Mouse (Mus musculus) neural tube, embryonic 15.5 days (tissue): ENCODE results near the gene Gmppa. TPM values are rescaled to one million over a fixed set of nuclear protein-coding genes. Genes with fewer than 3 reads are reported as not detected.
A peak's percentile ranks its signal among the peaks of the same experiment; 100 is the strongest.

Source experiments
- ATAC-seq: fragments of 200-750 bp; cut with Nextera tagmentation; 2 replicates; pipeline ENCODE4 v1.8.0; 2017; ENCODE audit warnings: mild to moderate bottlenecking, moderate TSS enrichment, moderate library complexity; ENCODE audit not compliant: low FRiP score
- H3K27ac ChIP-seq: fragments of 300-500 bp; sonication (generic); replicated peaks from 2 replicates; pipeline ENCODE4 v1.5.1; 2015; ENCODE audit warnings: mild to moderate bottlenecking, inconsistent platforms
- H3K27me3 ChIP-seq: fragments of 300-500 bp; sonication (generic); replicated peaks from 2 replicates; pipeline ENCODE4 v1.6.1; 2015; ENCODE audit warnings: inconsistent platforms
- H3K36me3 ChIP-seq: fragments of 300-500 bp; sonication (generic); 2 replicates; pipeline ENCODE4 v1.6.1; 2015; ENCODE audit warnings: inconsistent platforms
- H3K4me1 ChIP-seq: fragments of 300-500 bp; sonication (generic); 2 replicates; pipeline ENCODE4 v1.6.1; 2015; ENCODE audit warnings: inconsistent platforms
- H3K4me2 ChIP-seq: fragments of 300-500 bp; sonication (generic); 2 replicates; pipeline ENCODE4 v1.6.1; 2015; ENCODE audit warnings: inconsistent platforms, mild to moderate bottlenecking, moderate library complexity
- H3K4me3 ChIP-seq: fragments of 300-500 bp; sonication (generic); replicated peaks from 2 replicates; pipeline ENCODE4 v1.5.1; 2015; ENCODE audit warnings: mild to moderate bottlenecking, inconsistent platforms
- H3K9ac ChIP-seq: fragments of 300-500 bp; sonication (generic); replicated peaks from 2 replicates; pipeline ENCODE4 v1.6.1; 2015; ENCODE audit warnings: mild to moderate bottlenecking, inconsistent platforms
- H3K9me3 ChIP-seq: fragments of 300-500 bp; sonication (generic); replicated peaks from 2 replicates; pipeline ENCODE4 v1.6.1; 2016; ENCODE audit warnings: inconsistent platforms
- WGBS: fragments of 180-500 bp; shearing (Covaris S2); methylation state at CpG from one replicate; pipeline ENCODE4 v1.1.7; 2015; ENCODE audit warnings: mixed read lengths; 5-methylcytosine and 5-hydroxymethylcytosine counted together
- polyA plus RNA-seq: library from polyadenylated mRNA; unstranded; fragments of >200 nt; fragmentation: Nextera tagmentation; extraction: Ambion mirVana; gene quantifications from 2 replicates; pipeline ENCODE4 v1.2.1, GENCODE M21; 2015

Gene Gmppa
- polyA plus RNA-seq, 1 experiment from 2014 or later = 78.3 TPM

DNA sequence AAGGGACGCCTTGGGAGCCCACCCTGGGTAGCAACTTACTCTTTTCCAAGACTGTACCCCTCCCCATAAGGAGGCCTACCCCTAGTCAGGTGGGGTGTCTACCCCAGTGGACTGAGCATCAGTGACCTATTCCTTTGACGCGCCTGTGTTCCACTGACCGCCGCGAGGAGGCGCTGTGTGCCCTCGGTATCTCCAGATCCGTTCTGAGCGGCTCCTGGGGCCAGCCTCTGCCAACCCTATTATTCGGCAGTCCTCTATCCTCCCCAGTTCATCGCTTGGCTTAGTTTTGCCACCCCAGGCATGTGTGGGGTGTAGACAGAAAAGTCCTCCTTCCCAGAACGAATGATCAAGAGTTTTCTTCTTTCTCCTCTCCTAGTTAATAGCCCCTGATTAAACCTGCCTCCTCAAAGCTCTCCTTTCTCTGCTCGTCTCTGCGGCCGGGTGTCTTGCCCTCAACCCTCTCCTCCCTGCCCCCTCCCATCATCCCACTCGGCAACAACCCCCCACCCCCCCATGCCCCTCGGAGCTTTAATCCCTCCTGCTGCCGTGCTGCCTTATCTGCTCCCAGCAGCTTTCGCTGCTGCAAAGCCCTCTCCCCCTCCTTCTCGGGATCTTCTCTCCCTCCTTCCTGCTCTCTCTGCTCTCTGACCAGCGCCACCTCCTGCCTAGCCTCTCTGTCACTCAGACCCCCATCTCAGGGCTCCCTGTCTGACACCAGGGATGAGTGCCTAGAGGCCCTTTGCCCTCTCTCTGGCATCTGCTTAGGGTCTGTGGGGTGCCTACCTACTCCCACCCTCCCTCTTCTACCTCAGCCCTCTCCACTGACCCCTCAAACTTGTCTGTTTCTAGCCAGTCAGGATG lies 10.3 kb downstream of the Gmppa start:
- H3K27me3 ChIP-seq = peaks cover 7% of the 10 kb centered on the region
- peak overlapping the region; percentile 77 for H3K4me2 ChIP-seq
- H3K4me3 ChIP-seq = no peak overlapping the region
- H3K9ac ChIP-seq = no peak overlapping the region; the same call in 1 of the 2 replicates
- H3K4me1 ChIP-seq = peaks cover 91% of the 10 kb centered on the region
- H3K27ac ChIP-seq = peak overlapping the region; percentile 49
- ATAC-seq = peak; percentile 10; the same call in 1 of the 2 replicates
- H3K9me3 ChIP-seq = no peaks in the 10 kb centered on the region
- no peaks in the 10 kb centered on the region for H3K36me3 ChIP-seq
- under 1% methylated on average over 22 of the region's 22 CpGs for WGBS

DNA sequence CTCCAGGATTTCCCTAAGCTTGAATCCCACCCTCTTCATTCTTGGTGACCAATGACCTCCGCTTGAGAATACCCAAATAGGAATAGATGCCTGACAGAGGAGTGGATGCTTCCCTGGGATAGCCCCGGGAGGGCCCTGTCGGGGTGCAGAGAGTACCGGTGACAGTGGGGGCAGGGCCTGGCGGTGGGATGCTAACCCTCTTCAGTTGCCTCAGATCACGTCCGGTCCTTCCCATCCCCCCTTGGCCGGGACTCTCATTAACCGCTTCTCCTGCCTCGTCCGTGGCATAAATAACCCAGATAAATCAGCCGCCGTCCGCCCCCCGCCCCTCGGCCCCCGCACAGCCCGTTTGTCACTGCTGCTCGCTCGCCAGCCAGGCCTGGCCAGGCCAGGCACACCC lies 10.9 kb downstream of the Gmppa start:
- H3K4me3 ChIP-seq = no peak overlapping the region
- H3K9me3 ChIP-seq = no peaks in the 10 kb centered on the region
- H3K9ac ChIP-seq = no peak overlapping the region; the same call in 1 of the 2 replicates
- H3K4me1 ChIP-seq = peaks cover 96% of the 10 kb centered on the region
- no peaks in the 10 kb centered on the region for H3K36me3 ChIP-seq
- peak overlapping the region; percentile 49 for H3K27ac ChIP-seq
- peaks cover 12% of the 10 kb centered on the region for H3K27me3 ChIP-seq
- ATAC-seq = no peak
- peak overlapping the region; percentile 77 for H3K4me2 ChIP-seq
- WGBS = 5% methylated on average over 18 of the region's 20 CpGs

DNA sequence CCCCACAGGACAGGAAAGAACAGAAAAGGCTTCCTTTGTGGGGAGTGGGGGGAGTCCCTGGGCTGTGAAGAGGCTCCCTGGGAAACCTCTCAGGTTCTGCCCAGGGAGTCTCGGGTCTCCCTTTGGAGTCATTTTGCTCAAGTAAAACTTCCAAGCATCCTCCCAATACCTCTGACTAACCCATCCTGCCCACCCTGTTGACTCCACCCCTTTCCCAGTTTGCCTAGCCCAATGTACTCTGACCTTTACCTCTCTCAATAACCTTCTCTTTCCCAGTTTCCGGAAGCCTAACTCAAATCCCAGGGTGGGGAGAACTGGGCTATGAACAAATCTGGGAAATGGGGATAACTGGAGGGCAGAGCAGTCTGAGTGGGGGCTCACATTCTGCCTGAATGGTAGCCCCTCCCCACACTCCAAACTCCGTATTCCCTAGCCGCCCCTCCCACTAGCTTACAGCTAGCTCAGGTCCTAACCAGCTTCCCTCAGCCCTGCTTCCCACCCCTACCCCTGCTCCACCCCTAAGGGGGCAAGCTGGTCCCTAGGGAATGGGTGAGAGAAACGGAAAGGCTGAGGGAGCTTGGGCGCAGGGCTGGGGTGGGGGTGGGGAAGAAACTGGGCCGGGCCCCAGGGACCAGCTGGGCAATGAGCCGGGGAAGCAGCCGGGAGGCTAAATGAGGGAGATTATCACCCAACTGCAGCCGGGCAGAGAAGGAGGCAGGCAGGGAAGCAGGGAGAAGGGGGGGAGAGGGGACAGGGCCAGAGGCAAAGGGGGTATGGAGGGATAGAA lies 11.7 kb downstream of the Gmppa start:
- H3K4me3 ChIP-seq = no peak overlapping the region
- peaks cover 96% of the 10 kb centered on the region for H3K4me1 ChIP-seq
- WGBS = 8% methylated on average over 10 of the region's 10 CpGs
- no peaks in the 10 kb centered on the region for H3K36me3 ChIP-seq
- ATAC-seq = 0 out of 2 replicates have a peak, but pooled peaks have one; percentile 6
- peaks cover 12% of the 10 kb centered on the region for H3K27me3 ChIP-seq
- H3K27ac ChIP-seq = peak overlapping the region; percentile 49
- H3K9ac ChIP-seq = 0 out of 2 replicates have a peak overlapping the region, but pooled peaks have one; percentile 20
- H3K4me2 ChIP-seq = peak overlapping the region; percentile 77
- no peaks in the 10 kb centered on the region for H3K9me3 ChIP-seq

DNA sequence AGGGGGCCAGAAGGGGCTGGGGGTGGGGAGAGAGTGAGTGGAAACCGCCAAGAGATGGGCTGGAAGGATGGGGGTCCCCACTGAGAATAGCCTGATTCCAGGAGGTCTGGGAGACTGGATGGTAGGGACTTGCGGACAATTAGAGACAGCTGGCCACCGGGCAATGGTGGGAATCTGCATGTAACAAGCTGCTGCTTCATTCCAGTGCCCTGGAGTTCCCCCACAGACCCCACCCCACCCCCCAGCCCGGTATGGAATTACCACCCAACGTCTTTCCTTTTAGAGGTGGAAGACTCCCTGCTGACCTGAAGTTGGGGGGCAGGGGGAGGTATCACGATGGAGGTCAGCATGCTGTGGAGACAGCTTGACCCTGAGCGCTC lies 12.3 kb downstream of the Gmppa start:
- peaks cover 12% of the 10 kb centered on the region for H3K27me3 ChIP-seq
- peaks cover 96% of the 10 kb centered on the region for H3K4me1 ChIP-seq
- H3K36me3 ChIP-seq = no peaks in the 10 kb centered on the region
- H3K4me3 ChIP-seq = no peak overlapping the region
- ATAC-seq = no peak
- no peaks in the 10 kb centered on the region for H3K9me3 ChIP-seq
- peak overlapping the region; percentile 49 for H3K27ac ChIP-seq
- peak overlapping the region; percentile 77 for H3K4me2 ChIP-seq
- H3K9ac ChIP-seq = no peak overlapping the region; the same call in 1 of the 2 replicates
- 4% methylated on average over 7 of the region's 7 CpGs for WGBS

DNA sequence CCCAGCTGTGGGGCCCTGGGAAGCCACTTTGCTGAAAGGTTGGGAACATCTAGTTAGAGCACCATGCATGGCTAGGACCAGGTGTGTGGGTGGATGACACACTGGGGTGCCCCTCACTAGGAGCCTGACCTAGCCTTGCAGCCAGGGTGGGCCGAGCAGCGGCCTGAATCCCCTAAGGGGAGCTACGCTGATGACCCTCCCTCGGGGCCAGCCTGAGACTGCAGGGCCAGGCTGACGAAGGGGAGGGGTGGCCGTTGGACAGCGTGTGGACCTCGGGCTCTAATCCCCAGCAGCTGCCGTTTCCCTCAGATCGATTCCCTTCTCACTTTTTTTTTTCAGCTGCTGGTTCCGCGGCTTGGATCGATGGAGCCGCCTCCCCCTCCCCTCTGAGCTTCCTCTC lies 13.2 kb downstream of the Gmppa start:
- H3K4me1 ChIP-seq = peaks cover 88% of the 10 kb centered on the region
- no peak for ATAC-seq
- H3K36me3 ChIP-seq = no peaks in the 10 kb centered on the region
- peak overlapping the region; percentile 36 for H3K9ac ChIP-seq
- no peaks in the 10 kb centered on the region for H3K9me3 ChIP-seq
- H3K27ac ChIP-seq = peak overlapping the region; percentile 65; the same call in 1 of the 2 replicates
- H3K4me3 ChIP-seq = peak overlapping the region; percentile 8; the same call in 1 of the 2 replicates
- 5% methylated on average over 14 of the region's 14 CpGs for WGBS
- H3K27me3 ChIP-seq = peaks cover 12% of the 10 kb centered on the region
- peak overlapping the region; percentile 77 for H3K4me2 ChIP-seq

DNA sequence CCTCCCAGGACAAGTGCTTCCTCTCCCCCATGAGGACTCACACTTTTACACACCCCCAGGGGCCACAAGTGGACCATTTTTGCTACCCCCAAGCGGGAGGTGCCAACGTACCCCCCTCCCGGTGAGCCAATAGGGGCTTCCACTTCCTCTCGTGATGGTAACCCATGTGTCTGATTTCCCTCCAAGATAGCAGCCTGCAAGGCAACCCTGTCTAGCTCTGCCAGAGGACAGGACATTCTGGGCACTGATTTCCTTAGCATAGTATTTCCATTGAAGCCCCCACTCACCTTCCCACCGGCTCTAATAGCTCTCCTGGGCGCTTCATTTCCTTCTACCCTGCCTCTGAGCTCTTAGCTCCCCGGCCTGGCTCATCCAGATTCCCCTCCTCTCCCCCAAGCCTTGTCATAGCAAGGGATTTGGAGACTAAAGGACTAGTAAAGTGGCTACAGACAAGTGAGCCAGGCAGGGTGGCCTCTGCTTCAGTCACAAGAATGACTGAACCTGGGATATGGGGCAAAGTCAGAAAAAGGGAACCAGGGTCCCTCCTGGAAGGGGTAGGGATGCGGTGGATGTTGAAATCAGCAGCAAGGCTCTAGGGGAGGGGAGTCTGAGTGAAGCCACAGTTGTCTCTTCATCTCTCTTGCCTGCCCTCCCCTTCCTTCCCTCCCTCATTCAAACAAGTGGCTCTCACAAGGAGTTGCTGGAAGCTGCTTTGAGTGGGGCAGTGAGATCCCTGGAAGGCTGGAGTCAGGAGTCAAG lies 13.8 kb downstream of the Gmppa start:
- peak overlapping the region; percentile 52 for H3K9ac ChIP-seq
- no peak for ATAC-seq
- no peaks in the 10 kb centered on the region for H3K9me3 ChIP-seq
- H3K36me3 ChIP-seq = no peaks in the 10 kb centered on the region
- 4% methylated on average over 8 of the region's 8 CpGs for WGBS
- H3K27me3 ChIP-seq = peaks cover 12% of the 10 kb centered on the region
- peak overlapping the region; percentile 71 for H3K27ac ChIP-seq
- H3K4me2 ChIP-seq = peak overlapping the region; percentile 77
- peaks cover 86% of the 10 kb centered on the region for H3K4me1 ChIP-seq
- H3K4me3 ChIP-seq = peak overlapping the region; percentile 41

DNA sequence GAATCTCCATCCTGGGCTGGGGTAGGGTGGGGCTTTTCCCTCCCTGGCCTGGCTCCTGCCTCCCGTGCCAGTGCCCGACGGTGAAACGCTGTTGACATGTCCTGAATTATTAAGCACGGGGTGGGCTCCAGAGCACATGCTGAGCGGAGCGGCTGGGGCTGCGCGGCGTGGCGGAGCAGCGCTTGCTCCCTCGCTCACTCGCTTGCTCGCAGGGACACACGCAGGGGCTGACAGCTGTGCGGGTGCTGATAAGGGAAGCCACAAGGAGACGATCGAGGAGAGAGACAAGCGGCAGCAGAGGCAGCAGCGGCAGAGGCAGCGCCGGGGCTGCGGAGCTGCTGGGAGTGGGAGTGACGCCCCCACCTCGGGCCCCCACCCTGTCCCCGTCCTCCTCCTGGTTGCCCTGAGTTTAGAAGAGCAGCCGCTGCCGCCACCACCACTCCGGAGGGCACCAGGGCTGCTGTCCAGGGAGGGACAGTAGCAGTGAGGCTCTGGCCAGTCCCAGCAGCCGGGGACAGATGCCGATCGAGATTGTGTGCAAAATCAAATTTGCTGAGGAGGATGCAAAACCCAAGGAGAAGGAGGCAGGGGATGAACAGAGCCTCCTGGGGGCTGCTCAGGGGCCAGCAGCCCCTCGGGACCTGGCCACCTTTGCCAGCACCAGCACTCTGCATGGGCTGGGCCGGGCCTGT lies 14.7 kb downstream of the Gmppa start, which contains the start of gene Asic4:
Gene Asic4 (plus strand): TSS at position 123 of the 692 bp plus-strand sequence.
- no peaks in the 10 kb centered on the region for H3K9me3 ChIP-seq
- peaks cover 83% of the 10 kb centered on the region for H3K4me1 ChIP-seq
- H3K36me3 ChIP-seq = no peaks in the 10 kb centered on the region
- H3K27ac ChIP-seq = peak within 1 kb of the TSS; percentile 71
- WGBS = 1% methylated on average over 35 of the region's 35 CpGs
- no peak for ATAC-seq
- H3K4me3 ChIP-seq = peak within 1 kb of the TSS; percentile 41
- H3K4me2 ChIP-seq = peak within 1 kb of the TSS; percentile 77
- H3K9ac ChIP-seq = peak within 1 kb of the TSS; percentile 52
- H3K27me3 ChIP-seq = peaks cover 12% of the 10 kb centered on the region

DNA sequence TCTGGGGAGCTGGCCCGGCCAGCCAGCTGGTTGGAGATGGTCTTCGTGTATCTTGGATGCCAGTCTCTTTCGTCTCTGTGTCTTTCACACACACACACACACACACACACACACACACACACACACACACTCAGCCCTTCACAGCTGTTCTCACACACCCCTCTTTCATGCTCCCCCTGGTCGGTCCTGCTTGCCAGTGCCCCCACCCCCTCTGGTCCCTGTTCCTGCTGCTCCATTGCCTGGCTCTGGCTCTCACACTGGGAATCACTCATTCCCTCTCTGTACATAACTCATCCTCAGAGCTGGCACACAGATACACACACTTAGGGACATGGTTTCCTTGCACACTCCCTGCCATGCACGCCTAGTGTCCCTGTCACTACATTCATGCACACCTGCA lies 16.2 kb downstream of the Gmppa start:
- H3K9me3 ChIP-seq = no peaks in the 10 kb centered on the region
- H3K27ac ChIP-seq = peak overlapping the region; percentile 71; the same call in 1 of the 2 replicates
- 0 out of 2 replicates have a peak overlapping the region, but pooled peaks have one; percentile 6 for H3K9ac ChIP-seq
- ATAC-seq = no peak
- WGBS = 50% methylated on average over 3 of the region's 5 CpGs
- peak overlapping the region; percentile 77 for H3K4me2 ChIP-seq
- peaks cover 83% of the 10 kb centered on the region for H3K4me1 ChIP-seq
- H3K36me3 ChIP-seq = no peaks in the 10 kb centered on the region
- peak overlapping the region; percentile 41 for H3K4me3 ChIP-seq
- peaks cover 12% of the 10 kb centered on the region for H3K27me3 ChIP-seq

DNA sequence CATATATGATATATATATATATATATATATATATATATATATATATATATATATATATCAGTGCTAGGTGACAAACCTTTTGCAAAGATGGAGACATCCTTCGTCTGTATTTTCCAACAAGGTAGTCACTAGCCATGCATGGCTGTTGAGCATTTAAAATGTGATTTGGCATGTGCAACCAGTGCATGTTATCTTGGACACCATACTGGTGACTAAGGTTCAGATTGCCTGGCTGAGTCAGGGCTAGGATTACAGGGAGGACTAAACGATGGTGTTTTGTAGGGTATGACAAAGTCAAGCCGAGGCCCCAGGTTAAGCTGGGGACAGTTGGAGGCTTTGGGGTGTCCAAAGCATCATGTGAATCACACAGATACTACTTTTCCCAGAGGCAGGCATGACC lies 19.7 kb downstream of the Gmppa start:
- WGBS = 77% methylated on average over 3 of the region's 3 CpGs
- H3K36me3 ChIP-seq = no peaks in the 10 kb centered on the region
- H3K27ac ChIP-seq = no peak overlapping the region; the same call in 1 of the 2 replicates
- H3K9me3 ChIP-seq = no peaks in the 10 kb centered on the region
- no peak overlapping the region for H3K4me3 ChIP-seq
- H3K9ac ChIP-seq = no peak overlapping the region
- ATAC-seq = no peak
- H3K27me3 ChIP-seq = peaks cover 13% of the 10 kb centered on the region
- peak overlapping the region; percentile 10; the same call in 1 of the 2 replicates for H3K4me2 ChIP-seq
- H3K4me1 ChIP-seq = peaks cover 76% of the 10 kb centered on the region

DNA sequence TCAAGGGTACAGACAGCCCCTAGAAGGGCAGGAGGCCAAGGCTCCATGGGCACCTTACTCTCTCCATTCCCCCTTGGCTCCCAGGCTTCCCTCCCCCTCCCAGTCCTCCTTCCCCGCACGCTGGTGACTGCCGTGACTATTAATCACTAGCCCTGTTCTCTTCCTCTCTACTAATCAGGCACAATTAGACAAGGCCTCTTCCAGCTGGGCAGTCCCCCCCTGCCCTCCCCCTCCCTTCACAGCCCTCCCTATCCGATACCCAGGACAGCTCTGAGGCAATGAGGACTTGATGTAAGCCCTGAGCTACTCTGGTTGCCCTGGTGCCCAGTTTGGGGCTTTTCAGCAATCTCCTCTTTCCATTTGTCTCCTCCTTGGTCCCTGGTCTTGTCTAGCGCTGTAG lies 20.2 kb downstream of the Gmppa start:
- Histone ChIP-seq H3K4me1 (peaks cover 71% of the 10 kb centered on the region), H3K4me3 (no peak overlapping the region), H3K27me3 (peaks cover 9% of the 10 kb centered on the region), H3K27ac (no peak overlapping the region; the same call in 1 of the 2 replicates), H3K9me3 (no peaks in the 10 kb centered on the region), H3K4me2 (peak overlapping the region; percentile 10; the same call in 1 of the 2 replicates), H3K36me3 (no peaks in the 10 kb centered on the region), H3K9ac (no peak overlapping the region)
- ATAC-seq = peak; percentile 29
- WGBS = 6% methylated on average over 5 of the region's 5 CpGs
